Mouse (Mus musculus) cerebellum, adult 11-12 months (tissue): ENCODE data around the gene Spata2l.
"Not testable (repeated sequence)": the region's sequence is repeated elsewhere in the genome, so short reads cannot be mapped to it uniquely, and the experiment has no call there.

Experiments
- DNase-seq: peaks from one replicate; pipeline ENCODE4 v3.0.0; 2022

Gene Spata2l

DNA sequence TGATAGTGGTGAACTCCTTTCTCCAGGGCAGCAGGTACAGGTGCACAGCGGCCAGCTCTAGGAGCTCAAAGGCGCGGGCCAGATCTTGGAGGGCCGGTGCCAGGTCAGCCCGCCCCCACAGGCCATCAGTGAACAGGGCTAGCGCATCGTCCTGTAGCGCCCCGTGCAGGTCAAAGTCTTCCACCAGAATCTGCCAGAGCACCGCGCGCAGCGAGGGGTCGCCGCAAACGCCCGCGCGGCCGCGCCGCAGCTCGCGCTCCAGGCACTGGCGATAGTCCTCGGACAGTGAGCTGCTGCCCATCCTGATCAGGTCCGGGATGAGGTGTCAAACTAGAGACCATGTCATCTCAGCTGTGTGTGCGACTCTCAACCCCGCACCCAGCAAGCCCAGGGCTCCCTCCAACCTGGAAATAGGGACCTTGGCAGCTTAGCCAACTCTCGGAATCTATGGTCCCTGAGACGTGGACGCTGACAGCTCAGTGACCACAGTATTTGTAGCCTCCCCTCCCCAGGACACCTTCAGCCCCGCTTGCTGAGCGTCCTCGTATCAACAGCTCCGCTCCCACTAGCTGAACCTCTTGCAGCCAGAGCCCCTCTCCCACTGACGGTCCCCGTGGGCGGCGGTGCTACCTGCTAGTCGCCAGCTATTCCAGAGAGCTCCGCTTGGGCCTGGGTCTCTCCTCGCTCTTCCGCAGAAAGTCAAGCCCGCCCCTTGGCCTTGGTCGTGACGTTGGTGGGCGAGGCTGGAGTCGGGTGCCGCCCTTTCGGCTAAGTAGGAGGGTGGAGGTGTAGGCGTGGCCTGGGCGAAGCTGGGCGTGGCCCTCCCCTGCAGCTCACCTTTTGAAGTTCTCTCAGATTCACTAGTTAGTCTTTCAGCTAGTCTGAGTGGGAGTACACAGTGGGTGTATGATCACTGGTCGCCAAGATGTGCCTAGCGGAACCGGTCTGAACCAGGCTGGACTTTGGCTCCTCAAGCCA lies at the start of gene Spata2l:
Spata2l (minus strand) TSS at position 714 of the 978 bp plus-strand sequence.
- DNase-seq: peak; percentile 86

DNA sequence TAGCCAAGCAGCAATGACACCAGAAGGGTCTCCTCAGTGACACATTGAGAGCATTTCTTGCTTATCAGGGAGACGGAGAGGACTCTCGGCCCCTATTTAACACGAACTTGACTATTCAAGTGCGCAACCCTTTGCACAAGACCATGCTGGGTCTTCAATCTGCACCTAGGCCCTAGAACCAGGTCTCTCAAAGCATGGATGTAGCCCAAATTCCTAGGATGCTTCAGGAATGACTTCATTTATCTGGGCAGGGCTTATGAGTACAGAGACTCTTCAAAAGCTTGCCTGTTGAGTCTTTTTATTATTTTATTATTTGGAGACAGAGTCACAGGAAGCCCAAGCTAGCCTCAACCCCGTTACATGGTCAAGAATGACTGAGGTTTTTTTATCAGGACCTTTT lies 48.5 kb upstream of the Spata2l start:
- DNase-seq: no peak

DNA sequence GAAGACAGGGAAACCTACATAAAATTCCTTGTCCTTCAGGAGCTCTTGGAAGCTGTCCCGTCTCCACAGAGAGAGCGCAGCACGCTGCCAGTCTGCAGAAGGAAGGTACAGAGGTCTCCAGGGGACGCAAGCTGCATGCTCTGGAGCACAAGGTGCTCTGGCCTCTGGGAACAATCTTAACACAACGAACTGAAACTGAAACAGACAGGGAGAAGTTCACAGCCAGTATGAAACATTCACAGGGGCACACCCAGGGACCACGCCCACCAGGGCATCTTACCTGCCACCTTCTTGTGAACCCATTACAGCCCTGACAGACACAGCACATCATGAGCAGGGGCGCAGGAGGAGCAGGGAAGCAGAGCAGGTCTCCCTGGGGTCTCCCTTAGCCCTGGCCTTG lies 48.0 kb upstream of the Spata2l start:
- DNase-seq: no peak

DNA sequence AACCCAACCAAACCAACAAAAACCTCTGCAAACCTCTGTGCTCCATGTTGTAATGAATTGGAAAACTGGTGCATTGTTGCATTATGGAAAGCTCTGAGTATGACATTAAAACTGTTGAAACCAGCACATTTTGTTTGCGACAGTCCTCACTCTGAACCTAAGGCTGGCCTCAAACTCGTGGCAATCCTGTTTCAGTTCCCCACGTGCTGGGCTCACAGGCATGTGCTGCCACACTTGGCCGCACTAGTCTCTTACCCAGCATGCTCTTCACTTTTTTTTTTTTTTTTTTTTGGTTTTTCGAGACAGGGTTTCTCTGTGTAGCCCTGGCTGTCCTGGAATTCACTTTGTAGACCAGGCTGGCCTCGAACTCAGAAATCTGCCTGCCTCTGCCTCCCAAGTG lies 47.0 kb upstream of the Spata2l start:
- DNase-seq: not testable (repeated sequence)

DNA sequence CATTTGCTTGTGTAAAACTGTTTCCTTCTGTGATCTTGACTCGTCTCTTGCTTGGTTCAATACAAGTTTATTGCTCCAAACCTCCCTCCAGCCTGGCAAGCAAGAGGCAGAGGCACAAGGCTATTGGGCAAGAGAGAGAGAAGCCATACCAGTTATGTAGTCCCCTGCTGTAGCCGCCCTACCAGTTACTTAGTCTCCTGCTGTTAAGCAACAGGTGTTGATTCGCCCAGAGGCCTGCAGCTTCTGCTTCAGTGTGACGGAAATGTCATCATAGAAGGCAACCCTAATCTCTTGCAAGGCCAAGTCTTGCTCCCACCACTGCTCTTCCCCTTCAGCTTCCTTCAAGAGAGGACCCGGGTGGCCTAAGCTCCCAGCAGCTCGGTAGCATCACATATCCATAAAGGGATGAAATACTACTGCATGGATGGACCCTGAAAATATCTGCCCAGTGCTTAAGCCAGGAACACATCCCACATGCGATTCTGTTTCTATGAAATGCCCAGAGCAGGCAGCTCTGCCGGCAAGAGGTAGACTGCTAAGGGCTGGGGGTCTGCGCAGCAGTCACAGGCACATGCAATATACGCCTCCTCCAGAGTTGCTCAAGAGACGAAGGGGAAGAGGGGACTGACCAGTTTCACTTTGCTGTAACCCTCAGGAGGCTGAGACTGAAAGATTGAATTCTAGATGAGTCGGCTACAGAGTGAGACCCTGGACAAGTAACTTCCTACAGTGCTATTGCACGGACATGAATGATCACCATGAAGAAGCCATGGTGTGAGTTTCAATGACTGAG lies 44.5 kb upstream of the Spata2l start:
- no peak for DNase-seq

DNA sequence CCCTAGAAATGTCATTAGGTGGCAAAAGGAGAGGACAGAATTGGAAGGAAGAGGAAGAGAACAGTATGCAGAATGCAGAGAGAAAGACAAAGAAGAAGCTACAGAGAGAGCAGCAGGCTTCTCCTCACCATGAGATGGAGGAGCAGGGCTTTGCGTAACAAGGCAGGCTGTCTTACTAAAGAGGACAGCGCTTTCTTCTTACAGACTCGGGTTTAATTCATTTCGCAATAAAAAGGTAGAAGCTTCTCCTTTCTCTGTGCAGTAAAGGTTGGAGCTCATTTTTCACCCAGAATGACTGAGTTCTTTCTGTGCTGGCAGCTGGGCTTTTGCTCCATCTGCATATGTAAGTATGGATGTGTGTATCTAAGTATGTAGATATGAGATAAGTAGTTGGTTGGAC lies 43.8 kb upstream of the Spata2l start:
- DNase-seq: no peak

DNA sequence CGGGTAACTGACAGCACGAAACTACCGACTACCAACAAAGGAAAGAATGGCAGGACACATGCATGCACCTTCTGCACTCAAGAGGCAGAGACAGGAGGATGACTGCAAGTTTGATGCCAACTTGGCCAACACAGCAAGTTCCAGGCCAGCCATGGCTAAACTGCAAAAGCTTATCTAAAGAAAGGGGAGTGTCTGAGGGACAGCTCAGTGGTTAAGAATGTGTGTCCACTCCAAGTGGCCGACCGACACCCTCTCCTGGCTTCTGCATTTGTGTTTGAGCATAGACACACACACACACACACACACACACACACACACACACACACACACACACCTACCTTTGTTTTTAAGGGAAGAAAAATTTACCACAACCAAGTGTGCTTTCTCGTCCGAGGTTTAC lies 42.4 kb upstream of the Spata2l start:
- no peak for DNase-seq

DNA sequence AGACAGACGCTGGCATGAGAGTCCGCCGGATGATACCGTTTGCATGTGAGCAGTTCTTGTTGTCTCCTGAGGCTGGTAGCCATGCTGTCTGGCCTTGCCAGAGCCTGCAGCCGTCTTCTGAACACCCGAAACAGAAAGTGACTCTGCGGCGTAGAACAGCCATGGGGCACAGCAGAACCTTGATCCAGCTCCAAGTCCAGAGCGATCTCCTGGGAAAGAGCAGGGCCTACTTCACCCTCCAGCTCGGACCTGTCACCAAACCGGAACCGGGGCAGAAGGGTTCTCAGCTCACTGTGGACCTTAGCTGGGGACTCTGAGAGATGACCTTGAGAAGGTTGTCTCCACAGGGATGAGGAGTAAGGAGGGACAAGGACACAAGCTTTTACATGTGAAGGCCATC lies 39.1 kb upstream of the Spata2l start:
- no peak for DNase-seq

DNA sequence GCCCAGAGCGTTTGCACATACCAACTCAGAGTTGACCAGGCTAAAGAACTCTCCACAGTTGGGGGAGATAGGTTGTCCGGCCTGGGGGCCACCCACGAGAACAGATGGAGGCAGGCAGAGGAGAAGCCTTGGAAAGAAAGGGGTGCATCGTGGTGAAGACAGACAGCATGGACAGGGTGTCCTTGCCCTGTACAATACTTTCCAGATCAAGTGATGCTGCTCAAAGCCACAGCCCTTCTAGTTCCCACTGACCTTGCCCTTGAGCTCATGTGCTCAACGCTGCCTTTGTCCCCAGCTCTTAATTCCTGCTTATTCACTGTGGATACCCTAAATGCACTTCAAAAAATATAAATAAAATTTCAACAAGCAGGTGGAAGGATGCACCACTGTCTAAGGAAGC lies 38.4 kb upstream of the Spata2l start:
- no peak for DNase-seq

DNA sequence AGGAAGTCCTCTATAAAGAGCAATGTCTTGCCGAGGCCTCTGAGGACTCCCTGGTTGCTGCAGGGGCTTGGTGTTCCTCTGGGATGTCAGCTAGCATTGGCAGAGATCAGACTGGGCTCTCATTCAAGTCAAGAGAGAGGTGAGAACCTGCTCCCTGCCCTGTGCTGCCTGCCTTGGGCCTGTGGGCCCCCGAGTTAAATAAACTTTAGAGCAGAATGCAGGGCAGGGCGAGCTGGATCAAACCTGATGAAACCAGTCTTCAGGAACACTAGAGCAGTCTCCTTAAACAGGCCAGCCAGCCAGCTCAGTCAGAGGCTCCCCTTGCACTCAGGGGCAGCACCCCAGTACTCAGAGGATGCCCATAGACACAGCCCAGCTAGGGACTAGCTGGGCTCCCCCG lies 35.9 kb upstream of the Spata2l start:
- no peak for DNase-seq

DNA sequence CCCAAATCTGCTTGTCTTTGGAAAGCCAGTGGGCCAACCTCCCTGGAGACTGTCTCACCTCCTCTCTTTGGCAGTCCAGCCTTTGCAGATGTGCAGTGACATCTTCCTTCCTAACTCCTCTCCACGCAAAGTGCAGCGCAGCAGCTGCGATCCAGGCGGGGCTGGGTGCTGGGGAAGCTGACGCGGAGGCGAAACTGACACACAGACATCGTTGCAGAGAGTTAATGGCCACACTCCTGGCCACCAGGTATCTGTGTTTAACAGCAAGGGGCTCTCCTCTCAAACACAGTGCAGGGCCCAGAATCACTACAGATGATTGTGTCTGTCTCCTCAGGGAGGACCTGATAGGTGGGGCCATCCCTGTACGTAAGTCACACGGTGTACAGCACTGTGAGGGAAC lies 35.1 kb upstream of the Spata2l start:
- DNase-seq: no peak

DNA sequence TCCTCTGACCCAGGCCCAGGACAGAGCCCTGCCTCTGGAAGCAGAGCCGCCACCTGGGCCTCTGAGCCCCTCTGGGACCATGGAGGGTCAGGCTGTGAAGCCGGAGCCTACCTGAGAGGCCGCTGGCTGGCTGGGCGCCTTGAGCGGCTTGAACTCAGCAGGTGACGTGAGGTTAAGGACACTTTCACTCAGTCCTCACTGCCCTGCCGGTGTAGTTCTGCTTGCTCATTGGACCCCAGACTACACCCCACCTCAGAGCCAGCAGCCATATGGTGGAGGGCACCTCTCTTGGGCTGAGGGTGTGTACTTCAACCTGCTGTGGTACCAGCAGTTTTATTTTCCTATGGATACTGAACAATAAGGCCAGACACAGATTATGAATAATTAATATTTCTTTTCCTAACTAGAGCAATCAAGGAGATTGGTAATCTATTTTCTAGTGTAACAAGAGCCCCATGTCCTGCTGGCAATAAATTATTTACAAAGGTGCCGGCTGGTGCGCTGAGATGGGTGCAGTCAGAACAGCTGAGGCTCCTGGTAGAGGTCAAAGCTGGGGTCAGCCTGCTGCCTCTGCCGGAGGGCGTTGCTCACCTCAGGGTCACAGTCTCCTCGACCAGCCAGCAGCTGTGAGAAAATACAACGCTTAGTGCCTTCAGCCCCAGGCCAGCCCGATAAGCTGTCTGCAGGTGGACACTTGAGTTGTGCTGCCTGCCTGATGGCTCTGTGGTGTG lies 32.1 kb upstream of the Spata2l start:
- no peak for DNase-seq

DNA sequence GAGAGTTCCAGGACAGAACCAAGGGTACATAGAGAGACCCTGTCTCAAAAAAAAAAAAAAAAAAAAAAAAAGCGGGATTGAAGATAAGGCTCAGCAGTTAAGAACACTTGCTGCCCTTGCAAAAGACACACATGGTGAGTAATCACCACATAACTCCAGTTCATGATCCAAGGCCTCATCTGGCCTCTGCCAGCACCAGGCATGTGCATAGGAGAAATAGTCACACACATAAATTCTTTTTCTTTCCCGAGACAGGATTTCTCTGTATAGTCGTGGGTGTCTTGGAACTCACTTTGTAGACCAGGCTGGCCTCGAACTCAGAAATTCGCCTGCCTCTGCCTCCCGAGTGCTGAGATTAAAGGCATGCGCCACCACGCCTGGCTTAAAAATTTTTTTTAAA lies 21.6 kb upstream of the Spata2l start:
- DNase-seq: not testable (repeated sequence)

DNA sequence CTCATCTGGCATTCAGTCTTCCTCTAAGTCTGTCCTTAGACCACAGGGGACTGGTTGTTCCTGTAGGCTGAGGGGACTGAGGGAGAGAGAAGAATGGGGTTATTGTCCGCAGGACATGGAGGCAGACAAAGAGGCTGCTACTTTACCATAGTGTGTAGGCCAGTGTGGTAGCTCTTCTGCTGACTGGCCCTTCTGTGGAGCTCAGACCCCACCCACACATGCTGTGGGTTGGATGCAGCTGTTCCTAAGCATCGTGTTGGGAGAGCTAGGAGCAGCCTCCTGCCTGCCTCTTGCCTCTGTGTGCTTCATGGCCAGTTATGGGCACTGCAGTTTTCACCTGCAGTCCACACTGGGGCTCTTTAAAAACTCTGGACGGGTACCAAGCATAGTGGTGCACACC lies 21.1 kb upstream of the Spata2l start:
- DNase-seq: no peak

DNA sequence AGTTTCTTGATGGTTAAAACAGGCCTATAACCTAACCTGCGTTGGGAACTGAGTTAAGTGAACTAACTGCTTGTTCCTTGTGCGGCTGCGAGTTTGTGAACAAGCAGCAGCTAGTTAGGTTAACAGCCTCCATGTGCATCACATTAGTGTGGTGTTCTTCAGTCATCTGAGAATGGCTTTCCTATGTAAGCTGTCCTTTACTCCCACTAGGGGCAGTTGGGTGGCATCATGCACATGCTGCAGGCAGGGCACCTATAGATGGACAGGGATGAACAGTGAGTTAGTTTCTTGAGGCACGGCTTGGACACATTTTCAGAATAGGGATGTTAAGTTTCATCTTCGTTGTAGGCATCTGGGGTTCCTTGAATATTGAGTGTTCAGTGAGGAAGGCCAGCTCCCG lies 19.1 kb upstream of the Spata2l start:
- DNase-seq: no peak

DNA sequence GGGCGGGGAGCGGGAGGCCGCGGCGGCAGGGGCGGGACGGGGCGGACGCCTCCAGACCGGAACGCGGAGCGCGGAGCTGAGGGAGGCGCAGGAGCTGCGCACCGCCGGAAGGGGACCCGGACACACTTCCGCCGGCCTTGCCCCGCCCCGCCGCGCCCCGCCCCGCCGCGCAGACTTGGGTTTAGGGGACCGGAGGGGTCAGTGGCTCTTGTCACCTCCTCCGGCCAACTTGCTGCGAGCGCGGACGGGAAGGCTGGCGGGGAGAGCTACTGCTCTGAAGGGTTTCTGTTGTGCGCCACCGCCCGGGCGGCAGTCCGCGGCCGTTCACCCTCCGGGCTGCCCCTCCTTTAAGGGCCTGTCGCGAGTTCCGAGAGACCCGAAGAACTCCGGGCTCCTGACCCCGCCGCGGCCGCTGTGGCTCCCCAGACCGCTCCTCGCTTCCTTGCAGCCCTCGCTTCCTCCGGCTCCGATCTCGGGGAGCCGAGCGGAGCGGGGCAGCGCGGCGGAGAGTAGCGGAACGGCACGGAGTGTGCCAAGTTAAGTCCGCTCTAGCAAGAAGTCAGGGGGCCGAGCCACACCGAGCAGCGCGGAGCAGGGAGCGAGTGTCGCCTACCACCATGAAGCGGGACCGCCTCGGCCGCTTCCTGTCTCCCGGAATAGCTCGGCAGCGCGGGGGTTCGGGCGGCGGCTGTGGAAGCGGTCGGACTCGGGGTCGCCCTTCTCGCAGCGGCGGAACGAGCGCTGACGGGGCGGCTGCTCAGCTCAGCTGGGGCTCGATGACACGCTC lies 18.3 kb upstream of the Spata2l start, which contains the start of the genes Zfp276 and Vps9d1:
Zfp276 (plus strand) TSS at position 97 of the 787 bp plus-strand sequence.
Vps9d1 (minus strand) TSS at position 250 of the 787 bp plus-strand sequence.
- DNase-seq: peak; percentile 78

DNA sequence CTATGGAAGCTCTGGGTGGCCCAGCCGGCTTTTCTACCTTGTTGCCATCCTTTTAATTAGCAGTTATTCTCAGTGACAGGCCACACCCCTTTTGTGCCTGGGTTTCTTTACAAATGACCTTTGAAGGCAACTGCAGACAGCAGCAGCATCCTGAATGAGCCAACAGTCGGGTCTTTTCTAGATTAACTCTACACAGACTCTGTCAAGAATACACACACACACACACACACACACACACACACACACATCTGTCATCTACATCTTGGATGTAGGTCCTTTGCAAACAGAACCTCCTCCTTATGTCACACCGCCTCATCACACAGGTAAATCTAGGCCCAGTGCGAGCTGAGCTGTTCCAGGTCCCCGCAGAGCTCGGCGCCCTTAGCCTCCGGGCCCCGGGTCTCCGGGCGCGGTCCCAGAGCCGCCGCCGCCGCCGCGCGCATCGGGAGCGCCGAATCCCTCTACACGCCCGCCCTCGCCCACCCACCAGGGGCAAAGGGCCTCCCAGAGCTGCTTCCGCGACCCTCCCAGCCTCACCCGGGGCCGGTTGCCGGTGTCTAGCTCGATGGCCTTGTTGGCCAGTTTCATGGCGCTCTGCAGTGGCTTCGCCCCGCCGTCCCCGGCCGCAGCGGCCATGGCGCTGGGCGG lies 17.5 kb upstream of the Spata2l start:
- no peak for DNase-seq

DNA sequence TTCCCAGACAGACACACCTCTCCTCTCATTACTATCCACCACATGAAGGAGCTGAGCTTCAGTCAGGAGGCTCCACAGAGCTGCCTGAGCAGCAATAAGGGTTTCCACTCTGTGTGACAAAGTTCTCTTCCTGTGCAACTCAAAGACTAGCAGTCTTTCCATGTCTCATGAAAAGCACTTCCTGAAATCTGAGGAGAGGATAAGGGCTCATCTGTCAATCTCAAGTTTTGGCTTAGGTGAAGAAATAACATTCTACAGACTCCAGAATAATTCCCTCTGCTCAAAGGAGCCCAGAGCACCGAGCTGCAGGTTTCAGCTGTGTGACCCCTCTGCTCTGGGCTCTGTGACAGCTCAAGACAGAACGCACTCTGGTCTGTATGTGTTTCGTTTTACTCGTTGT lies 16.9 kb upstream of the Spata2l start:
- DNase-seq: no peak

DNA sequence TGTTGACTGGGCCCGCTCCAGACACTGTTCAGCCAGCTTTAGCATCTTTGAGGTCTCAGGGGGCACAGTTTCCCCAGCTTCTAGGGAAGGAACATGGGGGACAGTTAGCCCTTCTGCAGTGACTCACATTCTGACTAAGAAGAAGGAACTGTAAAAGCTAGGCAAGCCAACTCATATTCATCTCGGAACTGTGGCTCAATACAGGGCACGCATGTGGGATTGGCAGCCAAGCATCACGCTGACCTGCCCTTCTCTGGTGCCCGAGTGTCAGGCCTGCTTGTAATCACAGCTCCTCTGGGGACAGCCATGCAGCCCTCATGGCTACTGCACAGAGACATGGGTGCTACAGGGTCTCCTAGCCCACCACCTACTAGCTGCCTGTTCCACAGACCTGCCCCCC lies 14.9 kb upstream of the Spata2l start:
- DNase-seq: no peak

DNA sequence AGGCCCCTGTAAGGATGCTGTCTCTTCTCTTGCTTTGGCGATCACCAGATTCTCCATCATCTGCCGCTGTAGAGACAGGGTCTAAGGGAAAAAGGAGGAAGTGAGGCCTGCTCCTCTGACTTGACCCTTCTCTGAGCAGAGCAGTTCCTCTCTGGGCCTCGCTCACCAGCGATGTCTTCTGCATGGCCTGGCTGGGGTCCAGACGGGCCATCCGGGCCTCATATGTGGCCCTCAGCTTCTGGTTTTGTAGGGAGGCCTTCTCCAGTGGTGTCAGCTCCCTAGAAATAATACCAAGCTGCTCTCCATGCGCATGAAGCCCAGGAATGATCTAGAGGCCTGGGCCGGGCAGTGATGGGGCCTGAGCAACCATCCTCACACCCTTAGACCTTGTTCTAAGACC lies 12.6 kb upstream of the Spata2l start:
- no peak for DNase-seq

DNA sequence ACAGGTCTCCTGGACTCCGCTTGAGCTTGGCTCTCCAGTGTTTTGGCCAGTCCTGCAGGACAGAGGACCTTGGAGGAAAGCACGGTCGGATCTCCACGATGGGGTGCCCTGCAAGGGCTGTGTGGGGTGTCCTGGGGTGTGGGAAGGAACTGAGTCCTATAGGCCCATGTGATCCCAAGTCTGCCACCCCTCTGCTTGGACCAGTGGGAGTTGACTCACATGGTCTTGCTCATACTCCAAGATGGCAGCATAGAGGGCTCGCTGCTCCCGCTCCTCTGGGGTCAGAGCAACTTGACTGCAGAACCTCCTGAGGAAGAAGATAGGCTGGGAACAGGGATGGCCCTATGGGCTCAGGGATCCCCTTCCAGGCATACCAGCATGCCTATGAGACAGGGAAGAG lies 11.7 kb upstream of the Spata2l start:
- DNase-seq: no peak

DNA sequence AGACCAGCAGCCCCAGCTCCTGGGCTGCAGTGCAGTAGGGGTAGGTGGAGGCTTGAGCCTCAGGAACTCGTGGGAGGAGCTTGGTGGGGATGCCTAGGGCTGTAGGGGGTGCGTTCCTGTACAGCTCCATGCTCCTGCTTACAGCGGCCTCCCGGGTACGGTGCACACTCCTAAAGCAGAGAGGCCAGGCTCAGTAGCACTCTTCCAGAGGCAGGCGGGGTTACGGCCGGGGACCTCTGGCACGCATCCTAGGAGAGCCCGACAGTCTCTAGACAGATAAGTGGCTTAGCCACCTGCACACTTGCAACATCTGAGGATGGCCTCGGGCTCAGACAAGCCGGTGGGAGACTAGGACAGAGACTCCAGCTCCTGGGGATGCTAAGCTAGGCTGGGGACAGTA lies 9.5 kb upstream of the Spata2l start:
- DNase-seq: no peak
